Mouse (Mus musculus): Measurements from ENCODE around the gene Vinac1. TPM values are rescaled to one million over a fixed set of nuclear protein-coding genes. Genes with fewer than 3 reads are reported as not detected.
A peak's percentile ranks its signal among the peaks of the same experiment; 100 is the strongest.

Gene Vinac1
- polyA plus RNA-seq (2016; fragmentation: Nextera tagmentation; extraction: Ambion mirVana) = 0.08 TPM in 1 of 2 replicates, not detected in the other

- 74% methylated on average over 8 of the region's 8 CpGs for WGBS
- ATAC-seq (ENCODE audit: insufficient number of reproducible peaks, low FRiP score) = no peak
- Histone ChIP-seq H3K27me3 (replicated peaks) (0 out of 2 replicates have a peak, but pooled peaks cover 3% of the 10 kb centered on the region), H3K9ac (no peak within 1 kb of the TSS), H3K4me3 (no peak within 1 kb of the TSS), H3K9me3 (replicated peaks) (no peaks in the 10 kb centered on the region), H3K27ac (ENCODE audit: poor library complexity, severe bottlenecking) (no peak within 1 kb of the TSS), H3K4me2 (no peak within 1 kb of the TSS), H3K4me1 (replicated peaks) (no peaks in the 10 kb centered on the region), H3K36me3 (no peaks in the 10 kb centered on the region)
Observed at GRCm38 (mm10) chr2:129047811-129048210, at the start of gene Vinac1. Gene Vinac1 (minus strand): TSS chr2:129048172.

GRCm38 (mm10) chr2:129093926-129094724 is 46.2 kb upstream of the Vinac1 start:
- Histone ChIP-seq H3K27me3 (replicated peaks) (no peaks in the 10 kb centered on the region), H3K9ac (no peak overlapping the region), H3K4me3 (no peak overlapping the region), H3K4me2 (no peak overlapping the region), H3K27ac (ENCODE audit: poor library complexity, severe bottlenecking) (no peak overlapping the region), H3K4me1 (replicated peaks) (peaks cover 6% of the 10 kb centered on the region; the same call in 1 of the 2 replicates), H3K9me3 (replicated peaks) (no peaks in the 10 kb centered on the region), H3K36me3 (peaks cover 32% of the 10 kb centered on the region)
- no peak for ATAC-seq (ENCODE audit: insufficient number of reproducible peaks, low FRiP score)
- WGBS = 86% methylated on average over 18 of the region's 18 CpGs

- H3K4me3 ChIP-seq = no peak overlapping the region
- WGBS = 90% methylated on average over 12 of the region's 12 CpGs
- H3K9me3 ChIP-seq (replicated peaks) = no peaks in the 10 kb centered on the region
- H3K27me3 ChIP-seq (replicated peaks) = no peaks in the 10 kb centered on the region
- peaks cover 6% of the 10 kb centered on the region; the same call in 1 of the 2 replicates for H3K4me1 ChIP-seq (replicated peaks)
- H3K4me2 ChIP-seq = no peak overlapping the region
- H3K9ac ChIP-seq = no peak overlapping the region
- peaks cover 39% of the 10 kb centered on the region for H3K36me3 ChIP-seq
- H3K27ac ChIP-seq (ENCODE audit: poor library complexity, severe bottlenecking) = no peak overlapping the region
- no peak for ATAC-seq (ENCODE audit: insufficient number of reproducible peaks, low FRiP score)
Observed at GRCm38 (mm10) chr2:129092810-129093209, 44.8 kb upstream of the Vinac1 start.

GRCm38 (mm10) chr2:129090370-129090769 is 42.4 kb upstream of the Vinac1 start:
- H3K36me3 ChIP-seq = peaks cover 59% of the 10 kb centered on the region
- H3K4me1 ChIP-seq (replicated peaks) = peaks cover 6% of the 10 kb centered on the region; the same call in 1 of the 2 replicates
- H3K9ac ChIP-seq = no peak overlapping the region
- no peaks in the 10 kb centered on the region; the same call in 1 of the 2 replicates for H3K9me3 ChIP-seq (replicated peaks)
- no peak overlapping the region for H3K27ac ChIP-seq (ENCODE audit: poor library complexity, severe bottlenecking)
- H3K4me3 ChIP-seq = no peak overlapping the region
- no peaks in the 10 kb centered on the region for H3K27me3 ChIP-seq (replicated peaks)
- no peak for ATAC-seq (ENCODE audit: insufficient number of reproducible peaks, low FRiP score)
- WGBS = 45% methylated on average over 4 of the region's 4 CpGs
- 0 out of 2 replicates have a peak overlapping the region, but pooled peaks have one; percentile 5 for H3K4me2 ChIP-seq

GRCm38 (mm10) chr2:129087520-129087919 is 39.5 kb upstream of the Vinac1 start:
- no peak overlapping the region for H3K4me2 ChIP-seq
- H3K9me3 ChIP-seq (replicated peaks) = peaks cover 3% of the 10 kb centered on the region
- no peak overlapping the region for H3K4me3 ChIP-seq
- H3K4me1 ChIP-seq (replicated peaks) = peaks cover 6% of the 10 kb centered on the region; the same call in 1 of the 2 replicates
- H3K9ac ChIP-seq = no peak overlapping the region
- H3K36me3 ChIP-seq = peaks cover 51% of the 10 kb centered on the region
- H3K27me3 ChIP-seq (replicated peaks) = no peaks in the 10 kb centered on the region
- H3K27ac ChIP-seq (ENCODE audit: poor library complexity, severe bottlenecking) = no peak overlapping the region
- WGBS = 83% methylated on average over 1 of the region's 1 CpGs
- ATAC-seq (ENCODE audit: insufficient number of reproducible peaks, low FRiP score) = no peak

GRCm38 (mm10) chr2:129084959-129085358 is 37.0 kb upstream of the Vinac1 start:
- no peak for ATAC-seq (ENCODE audit: insufficient number of reproducible peaks, low FRiP score)
- Histone ChIP-seq H3K4me1 (replicated peaks) (no peaks in the 10 kb centered on the region; the same call in 1 of the 2 replicates), H3K27ac (ENCODE audit: poor library complexity, severe bottlenecking) (no peak overlapping the region), H3K9ac (no peak overlapping the region), H3K4me3 (no peak overlapping the region), H3K27me3 (replicated peaks) (no peaks in the 10 kb centered on the region), H3K9me3 (replicated peaks) (peaks cover 3% of the 10 kb centered on the region), H3K36me3 (peaks cover 53% of the 10 kb centered on the region), H3K4me2 (no peak overlapping the region)
- WGBS = 52% methylated on average over 2 of the region's 2 CpGs

- Histone ChIP-seq H3K27me3 (replicated peaks) (no peaks in the 10 kb centered on the region), H3K4me1 (replicated peaks) (0 out of 2 replicates have a peak, but pooled peaks cover 3% of the 10 kb centered on the region), H3K4me3 (no peak overlapping the region), H3K36me3 (peaks cover 46% of the 10 kb centered on the region), H3K4me2 (no peak overlapping the region), H3K27ac (ENCODE audit: poor library complexity, severe bottlenecking) (no peak overlapping the region), H3K9ac (no peak overlapping the region), H3K9me3 (replicated peaks) (peaks cover 3% of the 10 kb centered on the region)
- ATAC-seq (ENCODE audit: insufficient number of reproducible peaks, low FRiP score) = no peak
- WGBS = 90% methylated on average over 5 of the region's 5 CpGs
Observed at GRCm38 (mm10) chr2:129083514-129083913, 35.5 kb upstream of the Vinac1 start.

- WGBS = 57% methylated on average over 13 of the region's 13 CpGs
Observed at GRCm38 (mm10) chr2:129081097-129081496, 33.1 kb upstream of the Vinac1 start.

GRCm38 (mm10) chr2:129079194-129079593 is 31.2 kb upstream of the Vinac1 start:
- Histone ChIP-seq H3K27me3 (replicated peaks) (no peaks in the 10 kb centered on the region), H3K4me3 (no peak overlapping the region), H3K9ac (no peak overlapping the region), H3K9me3 (replicated peaks) (no peaks in the 10 kb centered on the region), H3K27ac (ENCODE audit: poor library complexity, severe bottlenecking) (no peak overlapping the region), H3K4me2 (no peak overlapping the region), H3K4me1 (replicated peaks) (0 out of 2 replicates have a peak, but pooled peaks cover 3% of the 10 kb centered on the region), H3K36me3 (peaks cover 32% of the 10 kb centered on the region)
- WGBS = 62% methylated on average over 2 of the region's 2 CpGs
- no peak for ATAC-seq (ENCODE audit: insufficient number of reproducible peaks, low FRiP score)

More at GRCm38 (mm10) chr2:129081097-129081496, 33.1 kb upstream of the Vinac1 start:
- H3K9me3 ChIP-seq (replicated peaks) = peaks cover 3% of the 10 kb centered on the region
- peaks cover 42% of the 10 kb centered on the region for H3K36me3 ChIP-seq
- no peaks in the 10 kb centered on the region for H3K27me3 ChIP-seq (replicated peaks)
- ATAC-seq (ENCODE audit: insufficient number of reproducible peaks, low FRiP score) = no peak
- H3K4me1 ChIP-seq (replicated peaks) = 0 out of 2 replicates have a peak, but pooled peaks cover 3% of the 10 kb centered on the region
- no peak overlapping the region for H3K4me2 ChIP-seq
- no peak overlapping the region for H3K4me3 ChIP-seq
- H3K9ac ChIP-seq = no peak overlapping the region
- no peak overlapping the region for H3K27ac ChIP-seq (ENCODE audit: poor library complexity, severe bottlenecking)

GRCm38 (mm10) chr2:129078313-129078712 is 30.3 kb upstream of the Vinac1 start:
- H3K36me3 ChIP-seq = peaks cover 27% of the 10 kb centered on the region

GRCm38 (mm10) chr2:129070296-129070695 is 22.3 kb upstream of the Vinac1 start:
- Histone ChIP-seq H3K4me2 (no peak overlapping the region), H3K9me3 (replicated peaks) (0 out of 2 replicates have a peak, but pooled peaks cover 3% of the 10 kb centered on the region), H3K4me3 (no peak overlapping the region), H3K4me1 (replicated peaks) (peaks cover 9% of the 10 kb centered on the region; the same call in 1 of the 2 replicates), H3K36me3 (peaks cover 17% of the 10 kb centered on the region), H3K27me3 (replicated peaks) (no peaks in the 10 kb centered on the region), H3K9ac (no peak overlapping the region), H3K27ac (ENCODE audit: poor library complexity, severe bottlenecking) (no peak overlapping the region)
- ATAC-seq (ENCODE audit: insufficient number of reproducible peaks, low FRiP score) = no peak
- 81% methylated on average over 3 of the region's 3 CpGs for WGBS

More at GRCm38 (mm10) chr2:129078313-129078712, 30.3 kb upstream of the Vinac1 start:
- no peak overlapping the region for H3K27ac ChIP-seq (ENCODE audit: poor library complexity, severe bottlenecking)
- no peak overlapping the region for H3K4me3 ChIP-seq
- H3K9me3 ChIP-seq (replicated peaks) = no peaks in the 10 kb centered on the region
- H3K4me1 ChIP-seq (replicated peaks) = 0 out of 2 replicates have a peak, but pooled peaks cover 3% of the 10 kb centered on the region
- H3K27me3 ChIP-seq (replicated peaks) = no peaks in the 10 kb centered on the region
- H3K9ac ChIP-seq = no peak overlapping the region
- 79% methylated on average over 3 of the region's 3 CpGs for WGBS
- ATAC-seq (ENCODE audit: insufficient number of reproducible peaks, low FRiP score) = no peak
- no peak overlapping the region for H3K4me2 ChIP-seq

Measured in heart, embryonic 12.5 days (tissue).